Mouse (Mus musculus): ENCODE results near the gene Sox5.

The Sox5 gene

DNA sequence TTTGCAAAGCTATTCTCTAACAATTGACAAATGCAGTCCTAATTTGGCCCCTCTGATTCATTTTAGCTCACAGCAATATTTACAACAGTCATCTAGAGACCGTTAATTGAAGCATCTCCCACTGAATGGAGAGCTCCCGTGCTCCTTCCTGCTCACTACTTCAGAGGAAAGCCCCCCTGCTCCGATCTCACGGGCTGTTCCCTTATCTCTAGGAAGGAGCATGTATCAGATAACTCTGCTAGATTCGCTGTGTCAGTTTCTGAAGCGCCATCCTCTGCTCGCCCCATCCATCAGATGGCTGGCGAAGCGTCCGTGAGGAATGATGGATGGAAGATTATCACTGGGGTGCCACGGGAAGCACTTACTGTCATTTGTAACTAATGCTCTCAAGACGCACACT lies 926.4 kb downstream of the Sox5 start:
- no peak for DNase-seq (ENCODE audit: low read depth)

DNA sequence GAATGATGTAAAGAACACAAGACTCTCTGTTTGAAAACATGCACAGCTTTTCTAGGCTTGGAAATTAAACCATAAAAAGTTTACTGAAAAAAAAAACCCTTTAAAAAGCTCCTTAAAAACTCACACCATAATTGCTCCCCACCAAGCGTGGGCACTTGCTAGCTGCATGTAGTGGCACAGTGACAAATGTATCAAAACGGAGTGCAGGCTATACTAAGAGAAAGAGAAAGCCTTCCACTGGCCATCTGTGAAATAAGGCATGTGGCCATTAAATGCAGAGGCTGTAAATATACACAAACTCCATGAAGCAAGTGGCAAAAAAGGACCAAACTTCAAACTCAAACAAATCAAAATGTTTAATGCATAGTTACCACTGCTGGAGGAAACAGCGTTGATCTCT lies 927.7 kb downstream of the Sox5 start:
- DNase-seq (ENCODE audit: low read depth), result no peak

DNA sequence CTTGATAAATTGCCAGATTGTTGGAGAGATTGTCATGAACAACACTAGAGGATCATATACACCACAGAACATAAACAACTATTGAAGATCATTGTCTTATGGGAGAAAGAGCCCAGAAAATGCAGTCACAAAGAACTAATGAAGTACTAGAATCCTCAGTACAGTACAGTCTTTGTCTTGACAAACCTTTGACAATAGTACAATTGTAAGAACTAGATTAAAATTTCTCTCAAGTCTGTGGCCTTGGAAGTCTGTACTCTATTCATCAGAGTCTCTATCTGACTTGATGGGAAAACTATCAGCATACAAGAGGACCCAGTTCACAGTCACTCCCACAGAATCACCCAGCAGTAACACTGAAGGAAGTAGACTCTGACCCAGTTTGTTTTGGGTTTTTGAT lies 936.0 kb downstream of the Sox5 start:
- DNase-seq (ENCODE audit: low read depth), result no peak

DNA sequence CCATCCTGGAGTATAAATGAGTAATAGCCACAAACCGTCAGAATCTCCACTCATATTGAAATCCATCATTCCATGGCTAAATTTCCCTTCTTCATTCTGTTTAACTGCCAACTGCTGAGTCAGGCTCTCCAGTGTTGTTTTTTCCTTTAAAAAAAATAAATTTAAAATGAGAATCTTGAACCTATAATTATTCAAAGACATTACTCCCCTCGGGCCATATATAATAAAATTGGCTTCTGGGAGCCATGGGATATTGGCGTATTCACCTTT lies 937.1 kb downstream of the Sox5 start:
- no peak for DNase-seq (ENCODE audit: low read depth)

DNA sequence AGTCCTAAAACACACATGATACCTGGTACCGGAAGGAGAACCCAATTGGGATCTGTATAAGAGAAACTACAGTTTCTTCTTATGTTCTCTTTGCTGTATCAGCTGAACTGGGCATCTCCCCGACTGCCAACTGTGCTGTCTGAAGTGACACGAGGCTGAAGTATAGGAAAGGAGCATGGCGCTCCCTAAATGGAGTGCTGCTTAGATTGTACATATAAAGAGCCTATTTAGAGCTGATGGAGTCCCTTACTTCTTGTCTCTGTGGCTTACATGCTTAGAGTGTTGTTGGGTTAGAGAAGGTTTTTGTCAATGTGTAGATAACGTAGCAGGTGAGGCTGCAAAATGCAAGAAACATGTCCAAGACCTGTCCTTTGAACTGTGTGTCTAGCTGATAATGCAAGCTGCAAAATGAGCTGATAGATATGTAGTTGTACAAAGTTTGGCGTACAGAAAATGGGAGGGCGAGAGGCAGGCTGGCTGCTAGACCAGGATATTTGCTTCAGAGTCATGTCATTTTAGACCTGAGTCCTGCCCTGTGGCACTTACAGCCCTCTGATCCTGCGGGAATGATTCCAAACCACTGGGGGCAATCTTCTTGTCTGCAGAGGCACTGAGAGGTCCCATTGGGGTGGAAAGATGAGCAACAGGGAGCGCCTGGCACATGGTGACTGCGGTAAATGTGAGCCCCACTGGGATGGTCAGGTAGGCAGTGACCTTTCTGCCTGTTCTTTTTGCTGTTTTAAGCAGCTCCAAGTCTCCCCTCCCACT lies 937.7 kb downstream of the Sox5 start:
- no peak for DNase-seq (ENCODE audit: low read depth)

DNA sequence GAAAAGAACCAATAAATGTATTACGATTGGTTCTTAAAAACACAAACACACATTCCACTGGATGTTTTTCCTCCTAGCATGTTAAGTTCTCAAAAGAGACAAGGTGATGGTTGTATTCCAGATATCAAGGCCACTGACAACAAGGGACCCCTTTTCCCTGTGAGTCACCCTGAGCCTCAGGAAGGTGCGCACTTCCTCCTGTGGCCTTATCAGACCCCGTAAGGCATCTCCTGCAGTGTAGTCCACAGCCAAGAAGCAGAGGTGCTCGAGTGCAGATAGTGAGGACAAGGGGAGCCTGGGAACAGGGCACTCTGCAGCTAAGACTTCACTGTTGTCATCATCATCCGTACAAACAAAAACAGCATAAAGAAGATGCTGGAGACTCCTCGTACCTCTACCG lies 939.8 kb downstream of the Sox5 start:
- no peak for DNase-seq (ENCODE audit: low read depth)

DNA sequence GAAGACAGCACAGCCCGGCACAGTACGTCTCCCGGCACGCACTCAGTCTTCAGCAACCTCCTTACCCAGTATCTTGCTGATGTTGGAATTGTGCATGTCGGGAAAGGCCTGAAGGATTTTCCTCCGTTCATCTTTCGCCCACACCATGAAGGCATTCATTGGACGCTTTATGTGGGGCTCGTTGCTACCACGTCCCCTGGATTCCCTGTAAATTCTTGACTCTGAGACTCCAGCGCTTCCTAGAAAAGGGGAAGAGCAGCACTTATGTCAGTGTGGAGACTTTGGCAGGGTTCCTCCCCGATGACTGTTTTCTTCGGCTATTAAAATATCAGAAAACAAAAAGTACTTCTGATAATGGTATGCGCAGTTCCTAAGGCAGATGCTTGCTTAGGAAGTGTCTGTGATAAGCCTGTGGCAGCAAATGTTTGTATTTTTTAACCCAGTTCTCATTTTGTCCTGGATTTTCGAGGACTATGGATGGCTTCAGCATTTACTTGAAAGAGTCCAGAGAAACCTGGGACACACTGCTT lies 940.6 kb downstream of the Sox5 start:
- DNase-seq (ENCODE audit: low read depth), result no peak

DNA sequence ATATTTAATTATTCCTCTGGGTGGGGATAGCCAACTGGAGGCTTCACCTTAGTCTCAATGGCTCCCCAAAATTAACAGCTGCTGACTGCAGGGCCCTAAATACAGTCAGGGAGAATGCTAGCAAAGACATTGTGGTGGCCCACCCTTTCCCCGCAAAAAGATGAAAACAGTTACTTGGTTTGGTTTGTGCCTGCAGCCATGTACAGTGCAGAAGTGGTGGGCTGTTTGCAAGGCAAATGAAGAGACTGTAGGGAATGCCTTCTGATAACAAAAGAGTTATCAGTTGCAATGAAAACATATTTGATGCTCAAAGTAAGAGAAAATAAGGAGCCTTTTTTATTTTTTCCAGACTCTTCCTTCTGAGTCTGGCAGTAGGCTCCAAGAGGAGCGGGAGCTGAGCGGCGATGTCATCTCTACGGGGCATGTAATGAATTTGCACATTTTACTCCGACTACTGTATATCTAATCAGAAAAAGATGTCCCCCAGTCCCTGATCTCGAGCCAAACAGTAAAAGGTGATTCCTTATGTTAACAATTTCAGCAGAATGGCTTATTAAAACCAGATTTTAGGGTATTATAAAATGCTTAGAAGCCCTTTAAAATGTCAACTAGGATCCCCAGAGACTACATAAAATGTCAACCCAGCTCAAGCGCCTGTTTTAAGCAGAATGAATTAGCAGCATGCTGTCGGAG lies 943.2 kb downstream of the Sox5 start:
- no peak for DNase-seq (ENCODE audit: low read depth)

DNA sequence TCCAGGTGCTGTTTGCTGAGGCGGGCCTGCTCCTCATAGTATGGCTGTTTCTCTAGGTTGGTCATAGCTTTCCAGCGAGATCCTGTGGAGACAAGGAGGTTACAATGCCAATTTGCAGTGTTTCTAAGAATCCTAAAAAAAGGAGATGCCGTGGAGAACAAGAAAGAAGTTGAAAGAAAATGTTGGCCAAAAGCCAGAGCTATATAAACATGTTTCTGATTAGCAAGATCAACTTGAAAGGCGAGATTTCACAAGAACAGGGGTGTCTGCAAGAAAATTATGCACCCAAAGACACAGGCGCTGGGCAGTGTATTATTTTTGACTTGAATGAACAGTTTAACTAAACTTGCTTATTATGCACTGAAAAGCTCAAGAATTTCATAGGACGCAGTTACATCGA lies 946.4 kb downstream of the Sox5 start:
- DNase-seq (ENCODE audit: low read depth), result no peak

DNA sequence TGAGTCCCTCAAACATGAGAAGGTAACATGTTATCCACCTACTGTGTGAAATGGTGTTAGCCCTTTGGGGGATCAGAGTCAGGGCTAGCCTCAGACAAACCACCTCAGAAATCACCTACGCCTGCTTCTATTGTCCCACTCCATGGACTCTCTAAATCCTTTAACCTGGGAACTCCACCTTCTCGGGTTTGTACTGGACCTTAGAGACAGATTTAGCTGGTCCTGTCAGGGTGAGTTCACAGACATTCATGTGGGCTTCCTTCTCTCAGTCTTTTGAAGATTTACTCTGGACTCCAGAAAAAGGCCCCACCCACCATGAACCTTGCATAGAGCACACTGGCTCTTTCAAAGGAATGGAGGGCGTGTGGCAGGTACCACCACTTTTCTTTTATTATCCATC lies 947.8 kb downstream of the Sox5 start:
- DNase-seq (ENCODE audit: low read depth), result no peak

DNA sequence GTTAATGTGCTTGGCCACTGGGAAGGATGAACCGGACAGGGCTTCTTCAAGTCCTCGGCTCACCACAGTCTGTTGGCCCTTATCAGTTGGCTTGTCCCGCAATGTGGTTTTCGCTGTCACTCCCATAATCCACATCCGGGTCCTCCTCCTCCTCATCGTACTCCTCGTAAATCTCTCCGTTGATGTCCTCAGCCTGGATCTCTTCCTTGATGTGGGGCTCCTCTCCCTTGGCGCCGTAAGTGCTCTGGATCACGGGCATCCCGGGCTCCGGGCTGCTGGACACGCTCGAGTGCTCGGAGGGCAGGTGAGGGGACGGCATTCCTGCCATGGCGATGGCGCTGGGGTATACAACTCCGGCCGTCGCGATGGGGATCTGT lies 948.6 kb downstream of the Sox5 start:
- no peak for DNase-seq (ENCODE audit: low read depth)

DNA sequence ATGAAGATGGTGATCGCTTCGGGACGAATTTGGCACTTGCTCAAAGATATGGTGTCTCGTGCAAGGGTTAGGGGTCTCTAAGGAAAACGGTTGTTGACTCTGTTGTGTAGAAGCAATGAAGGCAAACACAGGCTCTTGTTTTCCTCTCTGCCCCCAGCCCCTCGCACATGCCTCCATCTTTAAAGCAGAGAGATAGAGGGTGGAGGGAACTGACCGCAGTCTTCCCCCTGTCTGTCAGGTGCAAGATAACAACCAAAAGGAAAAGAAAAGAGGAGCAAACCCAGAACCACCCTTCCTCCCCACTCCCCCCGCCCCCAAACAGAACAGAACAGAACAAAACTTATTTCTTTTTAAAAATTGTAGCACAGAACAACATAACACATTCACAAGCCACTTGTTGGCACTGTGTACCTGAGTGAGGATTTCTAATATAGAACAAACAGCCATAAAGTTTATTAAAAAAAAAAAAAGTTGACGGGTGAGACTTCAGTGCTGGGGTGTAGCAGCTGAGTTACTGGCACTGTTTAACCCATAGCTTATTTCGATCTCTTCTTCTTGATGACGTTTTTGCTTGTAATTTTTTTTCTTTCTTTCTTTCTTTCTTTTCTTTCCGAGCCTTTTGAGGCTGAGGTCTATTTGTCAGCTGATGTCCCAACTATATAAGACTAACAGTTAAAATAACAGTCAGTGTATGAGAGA lies 949.1 kb downstream of the Sox5 start:
- DNase-seq (ENCODE audit: low read depth), result no peak

DNA sequence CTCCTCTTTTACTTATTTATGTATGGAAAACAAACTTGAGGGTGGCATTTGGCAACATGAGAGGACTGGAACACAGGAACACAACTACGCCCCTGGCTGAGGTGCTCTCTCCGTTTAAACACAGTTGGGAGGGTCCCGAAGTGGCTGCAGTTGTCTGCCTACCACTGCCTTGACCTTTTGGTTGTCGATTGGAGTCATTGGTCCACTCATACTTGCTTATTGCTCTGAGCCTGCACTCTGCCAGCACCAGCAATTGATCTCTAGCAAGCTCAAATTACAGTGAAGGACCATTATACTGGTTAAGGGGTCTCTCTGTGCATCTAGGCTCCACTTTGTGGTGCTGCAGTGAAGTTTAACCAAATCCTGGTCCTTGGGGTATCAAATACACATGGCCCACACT lies 950.5 kb downstream of the Sox5 start:
- DNase-seq (ENCODE audit: low read depth), result no peak

DNA sequence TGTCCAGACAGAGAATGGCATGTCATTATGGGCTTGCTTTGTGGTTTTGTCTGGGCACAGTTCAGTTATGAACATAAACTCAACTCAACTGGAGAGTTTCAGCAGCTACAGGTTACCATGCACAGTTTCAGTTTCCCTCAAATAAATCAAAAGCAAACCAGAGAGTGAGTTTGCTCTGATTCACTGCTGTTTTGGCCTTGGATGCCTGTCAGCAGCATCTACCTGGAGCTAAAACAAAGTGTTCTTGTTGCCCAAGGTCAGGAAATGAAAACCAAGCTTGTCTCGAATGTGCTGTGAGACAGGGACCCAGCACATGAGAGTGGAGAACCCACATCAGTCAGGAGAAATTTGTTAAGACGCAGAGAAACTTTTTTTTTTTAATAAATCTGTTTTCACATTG lies 951.6 kb downstream of the Sox5 start:
- peak; percentile 30 for DNase-seq (ENCODE audit: low read depth)

DNA sequence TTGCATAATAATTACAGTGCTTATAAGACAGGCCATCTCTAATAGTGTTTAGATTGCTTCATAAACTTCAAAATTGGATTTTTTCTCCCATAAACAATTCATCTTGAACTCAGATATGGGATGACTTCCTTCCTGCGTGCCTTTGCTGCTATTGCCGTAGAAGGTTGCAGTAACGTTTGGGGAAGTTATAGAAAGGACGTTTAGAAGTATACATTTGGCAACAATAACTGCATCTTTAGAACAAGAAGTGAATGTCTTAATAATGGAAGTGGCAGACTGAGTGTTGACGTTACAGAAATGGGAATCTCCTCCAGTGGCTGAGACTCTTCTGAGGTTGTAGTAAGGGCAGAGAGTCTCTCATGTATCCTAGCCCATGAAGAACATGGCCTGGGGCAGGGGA lies 955.0 kb downstream of the Sox5 start:
- no peak for DNase-seq (ENCODE audit: low read depth)

DNA sequence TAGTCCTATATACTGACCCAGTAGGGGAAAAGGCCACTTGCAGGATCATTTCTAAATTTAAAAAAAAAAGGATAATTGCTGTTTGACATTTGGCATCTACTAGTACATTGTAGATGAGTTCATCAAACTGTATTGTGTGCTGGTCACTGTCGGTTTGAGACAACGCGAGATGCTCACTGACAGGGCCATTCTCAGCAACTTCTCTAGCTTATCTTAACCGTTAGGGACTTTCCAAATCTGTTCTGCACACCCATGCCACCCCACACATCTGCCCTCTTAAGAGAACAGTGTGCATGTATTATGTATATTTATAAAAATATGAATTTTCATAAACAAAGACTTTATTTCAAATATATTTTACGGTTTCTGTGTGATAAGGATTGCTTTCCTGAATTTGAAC lies 955.8 kb downstream of the Sox5 start:
- no peak for DNase-seq (ENCODE audit: low read depth)

DNA sequence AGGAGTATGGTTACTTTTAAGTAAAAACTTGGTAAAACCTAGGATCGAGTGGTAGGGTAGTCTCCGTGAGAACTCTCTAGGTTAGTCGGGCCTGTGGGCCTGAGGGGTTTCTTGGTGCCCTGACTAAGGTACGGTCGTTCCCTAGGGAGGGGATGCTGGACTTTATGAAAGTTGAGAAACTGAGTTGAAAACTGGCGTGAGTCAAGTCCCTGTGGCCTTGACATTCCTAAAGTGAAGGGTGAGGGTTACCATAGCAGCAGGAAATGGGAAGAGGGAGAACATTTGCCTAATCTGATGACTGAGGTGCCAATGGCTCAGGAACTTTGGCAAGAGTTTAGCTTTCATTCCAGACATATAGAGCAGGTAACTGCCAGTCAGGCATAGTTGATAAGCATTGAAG lies 956.7 kb downstream of the Sox5 start:
- DNase-seq (ENCODE audit: low read depth), result no peak

DNA sequence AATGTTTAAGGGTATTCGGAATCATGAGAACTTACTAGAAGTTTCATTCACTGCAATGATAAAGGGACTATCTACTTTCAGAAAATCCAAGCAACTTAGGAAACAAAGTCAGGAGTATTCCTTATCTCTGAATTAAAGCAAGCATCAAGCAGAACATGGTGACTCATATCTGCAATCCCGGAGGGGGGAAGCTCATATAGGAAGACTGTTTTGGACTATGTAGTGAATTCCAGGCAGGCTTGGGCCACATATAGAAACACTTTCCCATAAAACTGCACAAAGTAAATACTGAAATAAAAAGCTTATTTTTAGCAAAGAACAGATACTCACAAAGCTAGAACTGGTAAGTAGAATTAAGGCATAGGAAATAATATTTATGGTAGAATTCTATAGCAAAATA lies 993.3 kb downstream of the Sox5 start:
- no peak for DNase-seq (ENCODE audit: low read depth)

DNA sequence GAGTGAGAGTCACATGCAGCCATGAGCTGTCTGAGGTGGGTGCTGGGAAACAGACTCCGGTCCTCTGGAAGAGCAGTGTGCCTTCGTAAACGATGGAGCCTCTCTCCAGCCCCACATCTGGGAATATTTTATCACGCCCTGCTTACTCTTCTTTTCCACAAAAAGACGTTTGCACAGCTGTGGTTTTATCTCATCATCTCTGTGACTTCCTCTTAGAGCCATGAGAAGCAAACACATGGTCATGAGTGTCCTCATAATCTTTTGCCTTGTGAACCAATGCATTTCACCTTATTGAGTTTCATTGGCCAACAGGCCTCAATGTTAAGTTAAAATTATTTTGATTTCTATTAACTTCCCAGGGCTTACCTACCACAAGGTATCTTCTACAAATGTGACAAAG lies 994.4 kb downstream of the Sox5 start:
- DNase-seq (ENCODE audit: low read depth), result no peak

DNA sequence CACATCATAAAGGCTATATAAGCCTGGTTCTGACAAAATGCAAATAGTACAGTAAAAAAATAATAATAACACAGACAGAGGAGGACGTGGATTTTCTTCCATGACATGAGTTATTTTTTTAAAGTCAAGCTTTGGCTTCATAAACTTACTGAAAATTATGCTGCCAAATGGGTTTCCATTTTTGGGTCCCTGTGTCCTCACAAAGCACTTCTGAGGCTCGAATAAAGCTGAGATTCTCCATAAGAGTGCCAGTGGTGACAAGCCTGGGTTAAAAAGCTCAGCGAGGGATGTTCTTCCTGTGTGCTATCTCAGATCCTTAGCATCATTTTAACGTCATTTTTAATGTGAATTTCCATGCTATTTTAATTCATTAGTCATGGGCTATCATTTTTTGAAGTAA lies 996.1 kb downstream of the Sox5 start:
- DNase-seq (ENCODE audit: low read depth), result no peak
